Mouse (Mus musculus) E14TG2a.4 (cell line): ENCODE measurements around the gene Adam17.

Experiments
- H3K27me3 ChIP-seq: 2 replicates; pipeline ENCODE4 v1.6.1; 2014; ENCODE audit warnings: low read length, control low read depth; ENCODE audit not compliant: insufficient read depth
- H3K36me3 ChIP-seq: 2 replicates; pipeline ENCODE4 v1.6.1; 2014; ENCODE audit warnings: low read length, control low read depth; ENCODE audit not compliant: insufficient read depth
- H3K4me1 ChIP-seq: replicated peaks from 2 replicates; pipeline ENCODE4 v1.6.1; 2014; ENCODE audit warnings: low read depth, low read length, control low read depth
- H3K4me3 ChIP-seq: replicated peaks from 2 replicates; pipeline ENCODE4 v1.5.1; 2014; ENCODE audit warnings: mild to moderate bottlenecking, low read length
- H3K9me3 ChIP-seq: 2 replicates; pipeline ENCODE4 v1.6.1; 2014; ENCODE audit warnings: low read length, control low read depth
- CTCF ChIP-seq: conservative IDR thresholded peaks from 2 replicates; pipeline ENCODE4 v1.5.1; 2014; ENCODE audit warnings: low read length
- NANOG ChIP-seq: IDR thresholded peaks from 2 replicates; pipeline ENCODE4 v1.6.1; 2014; ENCODE audit warnings: borderline replicate concordance, low read length, mixed read lengths
- POU5F1 ChIP-seq: IDR thresholded peaks from 2 replicates; pipeline ENCODE4 v1.6.1; 2014; ENCODE audit warnings: low read length, borderline replicate concordance

Gene Adam17

GRCm38 (mm10) chr12:21364624-21365435 lies 8.6 kb downstream of the Adam17 start:
- Histone ChIP-seq H3K27me3 (no peaks in the 10 kb centered on the region), H3K4me3 (no peak overlapping the region), H3K4me1 (peaks cover 42% of the 10 kb centered on the region), H3K36me3 (peaks cover 20% of the 10 kb centered on the region), H3K9me3 (no peaks in the 10 kb centered on the region)
- TF ChIP-seq NANOG (no peak), POU5F1 (no peak), CTCF (no peak)

DNA sequence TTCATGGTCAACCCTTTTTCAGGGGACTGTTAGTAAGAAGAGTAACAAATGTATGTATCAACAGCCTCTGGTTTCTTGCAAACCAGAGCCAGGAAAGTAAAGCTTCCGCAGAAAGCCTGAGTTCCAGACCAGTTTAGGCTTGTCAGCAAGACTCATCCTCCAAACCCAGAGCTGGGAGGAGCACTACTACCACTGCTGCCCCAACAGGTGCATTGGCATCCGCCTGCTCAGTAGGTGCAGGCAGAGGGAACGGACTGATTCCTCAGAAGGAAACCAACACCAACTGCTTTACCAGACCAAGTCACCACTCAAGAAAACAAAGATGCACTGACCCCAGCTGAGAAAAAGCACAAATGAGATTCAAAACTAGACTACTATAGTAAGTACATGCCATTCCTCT lies 10.2 kb downstream of the Adam17 start:
- Histone ChIP-seq H3K9me3 (no peaks in the 10 kb centered on the region), H3K36me3 (peaks cover 21% of the 10 kb centered on the region), H3K4me1 (peaks cover 29% of the 10 kb centered on the region), H3K4me3 (no peak overlapping the region), H3K27me3 (no peaks in the 10 kb centered on the region)
- TF ChIP-seq NANOG (no peak), CTCF (no peak), POU5F1 (no peak)

- TF ChIP-seq POU5F1 (no peak), NANOG (no peak), CTCF (no peak)
- H3K9me3 ChIP-seq: no peaks in the 10 kb centered on the region
- H3K27me3 ChIP-seq: no peaks in the 10 kb centered on the region
- peaks cover 28% of the 10 kb centered on the region for H3K4me1 ChIP-seq
- no peak overlapping the region for H3K4me3 ChIP-seq
- peaks cover 22% of the 10 kb centered on the region for H3K36me3 ChIP-seq
These were observed 10.7 kb downstream of the Adam17 start for GRCm38 (mm10) chr12:21362686-21363085.

- peaks cover 18% of the 10 kb centered on the region for H3K4me1 ChIP-seq
- TF ChIP-seq POU5F1 (no peak), CTCF (no peak), NANOG (no peak)
- no peaks in the 10 kb centered on the region for H3K27me3 ChIP-seq
- peaks cover 58% of the 10 kb centered on the region for H3K36me3 ChIP-seq
- no peak overlapping the region for H3K4me3 ChIP-seq
- peaks cover 17% of the 10 kb centered on the region for H3K9me3 ChIP-seq
These were observed 19.8 kb downstream of the Adam17 start for GRCm38 (mm10) chr12:21353681-21354080.

- Histone ChIP-seq H3K27me3 (no peaks in the 10 kb centered on the region), H3K36me3 (peaks cover 74% of the 10 kb centered on the region), H3K9me3 (peaks cover 17% of the 10 kb centered on the region), H3K4me3 (no peak overlapping the region), H3K4me1 (peaks cover 18% of the 10 kb centered on the region)
- TF ChIP-seq NANOG (peak; percentile 62; the same call in 1 of the 2 replicates), POU5F1 (no peak)
These were observed 23.1 kb downstream of the Adam17 start for GRCm38 (mm10) chr12:21350113-21350876.

DNA sequence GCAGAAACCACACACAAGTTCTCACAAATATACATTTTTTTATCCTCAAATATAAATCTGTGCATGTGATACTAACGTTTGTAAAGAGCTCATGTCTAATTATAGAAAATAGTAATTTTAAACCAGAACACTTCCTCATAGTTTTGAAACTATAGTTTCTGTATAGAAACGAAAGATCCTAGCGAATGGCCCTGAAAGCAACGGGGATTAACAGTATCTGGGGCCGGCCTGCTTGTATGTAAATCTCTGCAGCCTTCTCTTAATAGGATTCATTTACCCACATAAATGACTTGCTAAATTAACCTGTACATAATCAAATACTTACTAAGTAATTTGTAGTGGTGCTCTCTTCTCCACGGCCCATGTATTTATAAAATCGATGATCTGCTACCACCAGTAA lies 26.5 kb downstream of the Adam17 start:
- Histone ChIP-seq H3K4me3 (no peak overlapping the region), H3K9me3 (peaks cover 10% of the 10 kb centered on the region), H3K27me3 (no peaks in the 10 kb centered on the region), H3K4me1 (peaks cover 18% of the 10 kb centered on the region), H3K36me3 (peaks cover 63% of the 10 kb centered on the region)
- no peak for TF ChIP-seq CTCF
- no peak for TF ChIP-seq POU5F1
- no peak for TF ChIP-seq NANOG

DNA sequence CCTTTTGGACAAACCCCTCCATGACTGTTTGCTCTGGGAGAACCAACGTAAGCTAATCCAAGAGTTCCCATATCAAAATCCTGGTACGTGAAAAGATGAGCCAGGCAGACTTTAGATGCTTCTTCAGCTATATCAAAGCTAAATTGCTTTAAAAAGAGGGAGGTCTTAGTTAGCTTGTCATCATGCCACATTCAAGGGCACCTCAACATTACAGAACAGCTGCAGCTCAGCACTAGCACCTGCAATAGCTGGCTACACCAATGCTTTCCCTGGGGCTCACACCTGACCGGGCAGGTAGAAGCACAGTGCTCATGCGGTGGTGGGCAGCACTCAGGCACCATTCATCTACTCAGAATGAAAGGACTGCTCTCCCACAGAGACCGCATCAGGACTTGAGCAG lies 32.8 kb downstream of the Adam17 start:
- TF ChIP-seq NANOG (no peak), CTCF (no peak), POU5F1 (no peak)
- no peaks in the 10 kb centered on the region for H3K9me3 ChIP-seq
- no peaks in the 10 kb centered on the region for H3K4me1 ChIP-seq
- H3K4me3 ChIP-seq: no peak overlapping the region
- no peaks in the 10 kb centered on the region for H3K27me3 ChIP-seq
- H3K36me3 ChIP-seq: peaks cover 72% of the 10 kb centered on the region

DNA sequence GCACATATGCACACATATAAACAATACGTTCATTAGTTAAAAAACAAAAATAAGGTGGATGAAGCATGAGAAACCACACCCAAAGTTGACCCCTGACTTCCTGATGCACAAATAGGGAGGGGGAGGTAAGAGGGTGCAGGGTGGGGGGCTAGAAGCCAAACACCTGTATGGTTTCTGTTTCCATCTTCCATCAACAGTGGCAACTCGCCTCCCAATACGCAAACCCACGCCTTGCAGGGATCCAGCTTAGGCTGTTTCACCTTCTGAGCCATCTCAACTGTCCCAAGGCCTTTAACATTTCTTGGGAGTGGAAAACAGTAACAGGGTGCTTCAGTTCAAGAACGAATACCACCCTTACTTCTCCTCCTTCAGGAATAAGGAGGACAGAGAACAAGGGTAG lies 36.3 kb downstream of the Adam17 start:
- Histone ChIP-seq H3K9me3 (no peaks in the 10 kb centered on the region), H3K36me3 (peaks cover 85% of the 10 kb centered on the region), H3K27me3 (no peaks in the 10 kb centered on the region), H3K4me1 (no peaks in the 10 kb centered on the region), H3K4me3 (no peak overlapping the region)
- TF ChIP-seq CTCF (no peak), POU5F1 (no peak), NANOG (no peak)
